Mouse (Mus musculus) olfactory bulb, adult 2 months (tissue): ENCODE data around the gene Dtnb.

Experiments used
- CTCF ChIP-seq: fragments of 200-500 bp; IDR thresholded peaks from 2 replicates; pipeline ENCODE4 v1.5.1; 2012; ENCODE audit warnings: low read depth, mild to moderate bottlenecking, low read length, moderate library complexity; ENCODE audit not compliant: insufficient read depth
- POLR2A ChIP-seq: fragments of 200-500 bp; IDR thresholded peaks from 2 replicates; pipeline ENCODE4 v1.6.1; 2012; ENCODE audit warnings: mild to moderate bottlenecking, low read depth, low read length, moderate library complexity; ENCODE audit not compliant: insufficient read depth

DNA sequence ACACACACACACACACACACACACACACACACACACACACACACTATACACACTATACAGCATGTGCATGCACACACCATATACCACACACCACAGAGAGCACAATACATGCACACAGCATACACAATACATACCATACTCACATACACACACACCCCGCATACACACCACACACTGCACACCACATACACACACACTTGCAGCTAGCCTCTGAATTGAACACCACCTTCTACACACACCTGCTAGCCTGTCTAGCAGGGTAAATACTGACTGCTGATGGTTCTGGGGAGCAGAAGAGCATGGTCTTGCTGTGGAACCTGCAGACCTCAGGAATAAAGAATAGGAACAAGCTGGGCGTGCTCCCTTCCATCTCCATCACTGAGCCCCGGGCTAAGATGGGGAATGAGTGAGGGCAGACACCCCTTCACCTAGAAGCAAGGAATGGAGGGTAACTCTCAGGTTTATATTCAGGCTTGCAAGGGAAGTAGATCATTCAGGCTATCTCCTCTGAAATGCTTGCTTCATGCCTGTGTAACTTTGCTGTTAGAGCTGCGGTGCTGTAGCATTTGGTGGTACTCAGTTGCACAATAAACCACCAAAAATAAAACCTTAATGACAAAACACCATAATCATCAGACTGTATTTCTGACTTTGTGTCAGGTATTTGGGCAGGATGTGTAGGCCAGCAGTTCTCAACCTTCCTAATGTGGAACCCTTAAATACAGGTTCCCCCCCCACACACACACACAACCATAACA, 87.6 kb downstream of the Dtnb start:
- no peak for TF ChIP-seq POLR2A
- TF ChIP-seq CTCF: no peak
